ENCODE assay signal across 8 mouse cellular contexts in the genomic region with DNA sequence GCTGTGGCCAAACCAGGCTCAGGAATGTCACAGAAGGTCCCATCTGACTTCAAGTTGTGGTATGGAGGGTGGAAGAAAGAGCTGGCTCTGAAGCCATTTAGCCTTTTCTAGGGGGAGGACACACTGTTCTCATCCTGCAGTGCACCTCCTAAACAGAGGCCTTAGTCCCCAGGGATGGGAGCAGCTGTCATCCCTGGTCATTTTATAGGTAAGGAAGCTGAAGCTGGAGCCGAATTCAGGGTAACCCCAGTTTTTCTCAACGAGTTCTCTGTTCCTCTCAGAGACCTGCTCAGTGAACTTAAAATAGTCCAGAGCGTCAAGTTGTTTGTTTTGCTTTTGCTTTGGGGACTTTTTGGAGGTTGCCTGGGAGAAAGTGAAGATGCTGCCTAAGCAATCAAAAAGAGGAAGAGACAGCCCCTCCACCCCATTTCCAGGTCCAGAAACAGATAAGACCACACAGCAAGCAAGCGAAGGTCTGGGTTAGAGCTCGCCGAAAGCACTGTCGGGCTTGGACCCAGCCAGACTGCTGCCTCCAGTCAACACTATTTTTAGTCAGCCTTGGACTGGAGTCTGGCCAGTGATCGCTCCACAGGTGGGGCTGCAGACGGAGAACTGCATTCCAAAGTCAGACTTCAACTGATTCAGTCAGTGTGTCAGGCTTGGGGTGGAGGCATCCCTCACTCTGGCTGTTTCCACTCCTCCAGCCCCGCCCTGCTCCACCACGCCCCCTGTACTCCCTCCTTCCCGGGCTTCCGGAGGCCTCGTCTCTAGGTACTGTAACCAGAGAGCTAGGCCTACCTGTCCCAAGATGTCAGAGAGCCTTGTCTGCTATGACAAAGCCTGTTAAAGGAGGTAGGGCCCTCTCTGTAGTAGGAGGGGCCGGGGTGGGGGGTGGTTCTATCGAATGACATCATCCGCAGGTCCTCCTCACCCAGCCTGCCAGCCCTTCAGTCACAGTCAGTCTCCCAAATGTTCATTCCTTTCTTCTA. TPM values are rescaled to one million over a fixed set of nuclear protein-coding genes. Genes with fewer than 3 reads are reported as not detected.
DNase-seq lines count a peak whose midpoint lies in the region; ATAC-seq and TF ChIP-seq lines count a peak whose summit lies in the region.
"Had no signal": no experiment of that assay in that cellular context is flagged by ENCODE, and none has a peak within 500 bp of the region (broad histone marks: within the 10 kb centered on the region; RNA-seq: fewer than 3 reads in every experiment).

No protein-coding gene starts in this region.

- peak overlapping the region; percentile 15 for H3K4me3 ChIP-seq in E14TG2a.4 (replicated peaks; ENCODE audit: low read length)
- peak overlapping the region; percentile 31 for H3K4me3 ChIP-seq in heart, embryonic 13.5 days
- H3K4me3 ChIP-seq: midbrain, embryonic 12.5 days had no signal

- peaks cover 48% of the 10 kb centered on the region for H3K4me1 ChIP-seq in E14TG2a.4 (replicated peaks; ENCODE audit: low read depth, low read length)
- peaks cover 37% of the 10 kb centered on the region for H3K4me1 ChIP-seq in heart, embryonic 13.5 days
- H3K4me1 ChIP-seq: midbrain, embryonic 12.5 days had no signal

- 6% methylated on average over 17 of the region's 17 CpGs for WGBS in heart, embryonic 13.5 days

- intact Hi-C loops in left cerebral cortex, postnatal 4 days (cut with DNase I) = no loop called here

- H3K4me2 ChIP-seq in heart, embryonic 13.5 days = peak overlapping the region; percentile 62
- H3K4me2 ChIP-seq: midbrain, embryonic 12.5 days had no signal

- peak overlapping the region; percentile 61 for H3K9ac ChIP-seq in heart, embryonic 13.5 days
- H3K9ac ChIP-seq: midbrain, embryonic 12.5 days had no signal

- TF ChIP-seq CTCF in E14TG2a.4 (conservative IDR thresholded peaks at IDR 0.05; ENCODE audit: low read length) = no peak

- no peaks in the 10 kb centered on the region for H3K36me3 ChIP-seq in E14TG2a.4 (ENCODE audit: insufficient read depth, low read length)
- no peaks in the 10 kb centered on the region for H3K36me3 ChIP-seq in heart, embryonic 13.5 days
- H3K36me3 ChIP-seq: midbrain, embryonic 12.5 days had no signal

- DNase-seq in T-cell, adult 2 months (ENCODE audit: low spot score) = peak; percentile 56
- DNase-seq in embryo, embryonic 11 days = peak; percentile 59
- peak; percentile 34 for DNase-seq in left cerebral cortex, postnatal 4 days
- peak; percentile 76 for DNase-seq in testis, postnatal 10 days (ENCODE audit: low spot score)

- 0 out of 2 replicates have a peak, but pooled peaks cover 4% of the 10 kb centered on the region for H3K27me3 ChIP-seq in E14TG2a.4 (ENCODE audit: insufficient read depth, low read length)
- H3K27me3 ChIP-seq in heart, embryonic 13.5 days (replicated peaks) = no peaks in the 10 kb centered on the region

- H3K9me3 ChIP-seq in E14TG2a.4 (ENCODE audit: low read length) = no peaks in the 10 kb centered on the region
- no peaks in the 10 kb centered on the region for H3K9me3 ChIP-seq in heart, embryonic 13.5 days
- H3K9me3 ChIP-seq: midbrain, embryonic 12.5 days had no signal

- ATAC-seq in heart, embryonic 13.5 days (ENCODE audit: extremely low read depth, insufficient number of reproducible peaks, low FRiP score, low TSS enrichment) = peak; percentile 63; the same call in 1 of the 2 replicates
- ATAC-seq in megakaryocyte-erythroid progenitor cell, adult 5-6 weeks (replicated peaks; ENCODE audit: low FRiP score, low TSS enrichment, poor library complexity, severe bottlenecking) = peak; percentile 82

- peak overlapping the region; percentile 87 for H3K27ac ChIP-seq in heart, embryonic 13.5 days (replicated peaks)
- H3K27ac ChIP-seq: midbrain, embryonic 12.5 days had no signal

RNA-seq across cellular contexts. Expression of gene Rnf19b, which starts 24.8 kb away (rescaled TPM):
- 5.7 and 6.2 TPM in 2 replicates for polyA plus RNA-seq in heart, embryonic 13.5 days (2015; fragmentation: Nextera tagmentation; extraction: Ambion mirVana)
- 100 to 1,000 TPM in 1 of 2 experiments, 10 to 100 TPM in 1; 97.9 to 102 TPM for total RNA-seq in left cerebral cortex, postnatal 4 days (2021)
- total RNA-seq in megakaryocyte-erythroid progenitor cell, adult 5-6 weeks (2014; fragmentation: Nextera tagmentation) = 12.1 and 15.0 TPM in 2 replicates
- total RNA-seq in megakaryocyte-erythroid progenitor cell, adult 5-6 weeks (2017) = 26.7 and 28.3 TPM in 2 replicates

RNA-seq across cellular contexts. Expression of gene Ak2, which starts 41.5 kb away (rescaled TPM):
- 147 and 167 TPM in 2 replicates for polyA plus RNA-seq in heart, embryonic 13.5 days (2015; fragmentation: Nextera tagmentation; extraction: Ambion mirVana)
- total RNA-seq in left cerebral cortex, postnatal 4 days (2021) = 10 to 100 TPM; 33.5 to 33.8 TPM
- total RNA-seq in megakaryocyte-erythroid progenitor cell, adult 5-6 weeks (2014; fragmentation: Nextera tagmentation) = 192 and 206 TPM in 2 replicates
- total RNA-seq in megakaryocyte-erythroid progenitor cell, adult 5-6 weeks (2017) = 179 and 181 TPM in 2 replicates

Comparison
In these comparisons a context has a peak if more than half of its experiments do, and no peak if none do; other contexts are left out.
1. Peak in every context shown above with its lines: DNase-seq, ATAC-seq, H3K4me3 ChIP-seq and H3K27ac ChIP-seq.
2. RNA of gene Ak2, which starts 41.5 kb away (total RNA-seq): 179 to 206 TPM in megakaryocyte-erythroid progenitor cell, adult 5-6 weeks; 33.5 to 33.8 TPM in left cerebral cortex, postnatal 4 days; every median in the first group is over 4 times any median in the second.